Mouse (Mus musculus) embryo, embryonic 9.5 days (tissue): ENCODE data around the gene Anapc1.

Experiments used
- DNase-seq: peaks from one replicate; pipeline ENCODE4 v3.0.0-alpha.2; 2017; ENCODE audit errors: extremely low spot score

The Anapc1 gene

GRCm38 (mm10) chr2:128566304-128567147 is 120.7 kb downstream of the Anapc1 start:
- no peak for DNase-seq

GRCm38 (mm10) chr2:128565904-128566303 is 121.3 kb downstream of the Anapc1 start:
- DNase-seq, result no peak

- no peak for DNase-seq
These were observed 123.0 kb downstream of the Anapc1 start for GRCm38 (mm10) chr2:128564195-128564594.
